Mouse (Mus musculus) MEL-GATA-1-ER (cell line): ENCODE results near the gene Nos3.

Experiments used
- DNase-seq: peaks from one replicate; pipeline ENCODE4 v3.0.0-alpha.2; 2012; ENCODE audit warnings: low read depth; ENCODE audit errors: extremely low read depth

Nos3 gene

GRCm38 (mm10) chr5:24344477-24345051 is 20.0 kb upstream of the Nos3 start:
- DNase-seq, result peak; percentile 63

- DNase-seq, result no peak
These were observed 18.3 kb upstream of the Nos3 start for GRCm38 (mm10) chr5:24346313-24346712.

DNA sequence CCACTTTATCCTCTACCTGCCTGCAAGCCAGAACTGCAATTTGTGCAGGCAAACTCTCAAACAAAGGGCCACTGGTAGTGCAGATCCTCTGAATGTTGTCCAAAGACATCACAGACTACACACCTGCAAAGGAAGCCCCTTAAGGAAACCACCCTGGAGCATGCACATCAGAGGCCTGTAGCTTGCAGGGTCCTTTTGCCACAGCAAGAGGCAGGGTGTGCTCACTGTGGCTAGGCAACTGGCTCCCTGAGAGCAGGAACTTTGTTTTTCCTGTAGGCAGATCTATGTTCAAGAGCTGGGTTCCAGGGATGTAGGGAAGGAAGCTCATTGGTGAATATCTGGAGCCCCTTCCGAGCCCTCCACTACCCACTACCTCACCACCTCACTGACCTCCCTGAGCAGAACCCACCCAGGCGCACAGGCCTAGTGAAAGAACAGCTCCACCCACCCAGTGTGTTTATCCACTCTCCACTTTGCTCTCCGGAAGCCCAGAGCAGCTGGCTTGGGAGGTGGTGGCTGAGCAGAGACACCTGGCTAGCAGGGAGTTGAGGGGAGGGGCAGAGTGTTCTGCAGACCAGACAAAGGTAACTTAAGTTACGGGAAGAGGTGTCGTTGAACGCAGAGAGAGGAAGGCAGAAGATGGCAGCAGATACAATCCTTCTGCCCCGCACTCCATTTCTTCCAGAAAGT is 17.3 kb upstream of the Nos3 start:
- DNase-seq, result no peak

- DNase-seq, result peak; percentile 78
These were observed 16.5 kb upstream of the Nos3 start for GRCm38 (mm10) chr5:24348128-24348527.

DNA sequence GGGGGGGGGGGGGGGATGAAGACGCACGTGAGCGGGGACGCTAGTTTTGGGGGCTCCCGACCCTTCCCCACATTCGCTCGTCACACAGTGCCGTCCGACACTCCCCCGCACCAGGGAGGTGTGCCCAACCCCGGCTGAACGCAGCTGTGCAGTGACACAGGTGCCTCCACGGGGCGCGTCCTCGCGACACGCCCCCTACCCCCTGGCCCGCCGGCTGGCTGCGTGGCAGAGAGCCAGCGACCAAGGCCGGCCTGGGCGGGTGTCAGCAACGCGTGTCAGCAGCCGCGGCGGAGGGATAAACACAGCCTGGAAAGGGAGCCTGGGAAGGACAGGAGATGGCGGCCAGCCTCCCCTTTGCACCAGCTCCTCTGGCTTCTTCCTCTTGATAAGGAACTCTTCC is 16.1 kb upstream of the Nos3 start:
- DNase-seq, result no peak

DNA sequence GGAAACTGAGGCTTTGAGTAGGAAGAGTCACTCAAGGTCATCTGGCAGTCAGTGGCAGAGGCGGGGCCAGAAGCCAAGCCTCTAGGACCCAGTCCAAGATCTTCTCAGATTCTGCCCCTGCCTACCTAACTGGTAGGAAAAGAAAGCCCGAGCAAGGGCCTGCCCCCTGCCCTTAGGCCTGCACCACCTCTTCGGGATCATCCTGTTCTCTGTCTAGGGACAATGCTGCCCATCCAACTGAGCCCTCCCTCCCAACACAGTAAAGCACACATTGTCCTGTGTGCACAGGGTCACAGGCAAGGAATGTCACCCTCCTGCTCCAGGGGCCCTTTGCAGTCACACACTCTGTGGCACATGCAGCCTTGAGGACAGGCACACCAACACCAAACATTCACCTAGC is 14.5 kb upstream of the Nos3 start:
- no peak for DNase-seq

DNA sequence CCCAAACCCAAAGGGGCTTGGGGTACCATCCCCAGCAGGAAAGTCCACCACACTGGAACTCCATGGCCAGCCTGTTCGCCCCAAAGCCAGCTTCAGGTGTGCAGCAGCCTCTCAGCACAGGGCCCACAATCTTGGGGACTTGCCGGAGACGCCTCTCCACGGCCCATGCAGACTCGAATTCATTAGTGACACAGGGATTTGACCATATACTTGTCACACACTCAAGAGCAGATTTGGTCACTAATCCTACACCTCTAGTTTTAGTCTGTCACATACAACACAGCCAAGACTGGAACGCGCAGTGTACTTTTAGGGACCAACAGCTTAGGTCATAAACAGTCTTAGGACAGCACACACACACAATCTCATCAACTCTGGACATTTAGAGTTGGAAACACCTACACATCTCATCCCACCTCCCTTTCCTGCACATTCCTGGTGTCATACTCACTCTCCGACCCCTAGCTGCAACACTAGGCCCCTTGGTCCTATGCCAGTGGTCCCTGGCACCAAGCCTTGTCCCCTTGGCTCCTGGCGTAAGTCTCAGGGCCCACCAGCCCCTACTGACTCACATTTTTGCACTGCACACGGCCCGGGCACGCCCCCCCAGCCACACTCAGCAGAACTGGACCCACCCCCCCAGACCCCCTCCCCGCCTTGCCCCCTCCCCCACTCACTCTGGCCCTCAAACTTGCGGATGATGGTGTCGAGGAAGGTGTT is 13.9 kb upstream of the Nos3 start:
- DNase-seq, result no peak

DNA sequence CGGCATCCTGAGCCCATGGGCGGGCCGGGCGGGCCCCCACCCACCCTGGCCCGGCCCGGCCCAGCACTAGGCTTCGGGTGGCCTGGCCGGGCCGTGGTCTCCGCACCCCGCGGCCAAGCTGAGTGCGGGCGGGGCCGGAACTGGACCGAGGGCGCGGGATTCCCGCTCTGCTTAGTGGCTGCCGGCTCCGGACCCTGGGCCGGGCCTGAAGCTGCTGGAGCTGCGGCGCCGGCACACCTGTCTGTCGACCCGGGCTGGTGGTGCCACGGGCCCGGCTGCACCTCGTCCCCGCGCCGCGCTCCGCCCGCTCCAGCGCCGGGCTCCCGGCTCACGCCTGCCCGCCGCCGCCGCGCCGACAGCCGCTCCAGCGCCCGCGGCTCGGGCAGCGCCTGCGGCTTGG is 13.3 kb upstream of the Nos3 start, which contains the start of gene Kcnh2:
TSS of gene Kcnh2 (minus strand) at position 327 of the 400 bp plus-strand sequence.
- DNase-seq, result no peak

DNA sequence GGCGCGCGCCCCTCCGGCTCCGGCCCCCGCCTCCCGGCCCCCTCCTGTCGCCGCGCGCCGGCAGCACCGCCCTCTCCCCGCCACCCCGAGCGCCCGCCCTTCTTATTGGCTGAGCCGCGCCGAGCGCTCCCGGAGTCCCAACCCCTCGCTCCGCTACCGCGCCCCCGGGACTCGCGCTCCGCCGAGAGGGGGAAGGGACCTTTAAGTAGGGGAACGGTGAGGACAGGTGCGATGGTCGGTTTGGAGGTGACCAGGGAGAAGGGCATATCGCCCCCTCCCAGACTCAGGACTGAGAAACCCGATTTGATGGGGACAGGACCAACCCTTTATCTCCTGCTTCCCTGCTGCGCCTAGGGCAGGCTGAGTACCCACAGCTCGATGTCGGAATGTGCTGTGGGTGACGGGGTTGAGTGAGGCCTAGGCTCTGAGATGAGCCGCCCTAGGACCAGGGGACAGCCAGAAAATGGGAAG is 12.9 kb upstream of the Nos3 start:
- no peak for DNase-seq

DNA sequence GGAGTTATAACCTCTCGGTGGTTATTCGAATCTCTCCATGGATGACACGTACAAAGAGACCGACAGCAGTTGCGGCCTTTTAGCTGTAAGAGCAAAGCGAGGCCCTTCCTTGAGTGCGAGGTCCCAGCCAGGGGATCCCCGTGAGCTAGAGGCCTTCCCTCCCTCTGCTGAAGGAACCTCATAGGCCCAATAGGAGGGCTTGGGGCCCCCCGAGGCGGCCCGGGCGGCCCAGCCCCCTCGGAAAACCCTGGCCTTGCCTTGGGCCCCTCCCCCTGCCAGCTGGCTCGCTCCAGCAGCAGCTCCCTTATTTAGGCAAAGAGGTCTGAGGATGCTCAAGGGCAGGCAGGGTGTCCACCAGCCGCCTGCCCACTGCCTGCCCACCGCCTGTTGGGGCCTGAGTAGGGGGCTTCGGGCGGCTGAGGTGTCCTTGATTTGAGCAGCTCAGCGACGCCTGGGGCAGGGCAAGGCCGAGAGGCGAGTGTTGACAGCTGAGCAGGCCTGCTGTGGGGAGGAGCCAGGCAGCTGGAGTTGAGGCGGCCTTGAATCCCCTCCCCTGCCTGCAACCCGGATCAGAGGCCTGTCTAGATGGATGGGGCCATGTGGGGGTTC is 12.3 kb upstream of the Nos3 start:
- no peak for DNase-seq

DNA sequence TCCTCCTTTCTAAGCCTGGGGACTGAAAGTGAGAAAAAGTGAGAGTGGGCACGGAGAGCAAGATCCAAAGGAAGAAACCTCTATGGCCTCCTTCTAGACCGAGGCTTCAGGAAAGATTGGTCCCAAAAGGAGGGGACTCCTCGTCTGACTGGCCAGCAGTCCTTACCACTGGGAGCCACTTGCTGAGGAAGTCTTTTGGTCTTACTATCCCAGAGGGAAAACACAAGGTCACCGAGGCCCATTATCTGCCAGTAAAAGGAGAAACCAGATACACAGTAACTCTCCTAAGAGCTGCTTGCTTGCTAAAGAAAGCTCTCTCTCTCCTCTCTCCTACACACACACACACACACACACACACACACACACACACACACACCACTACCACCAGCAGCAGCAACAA is 11.3 kb upstream of the Nos3 start:
- no peak for DNase-seq

- DNase-seq, result no peak
These were observed 7.8 kb upstream of the Nos3 start for GRCm38 (mm10) chr5:24356764-24357163.

DNA sequence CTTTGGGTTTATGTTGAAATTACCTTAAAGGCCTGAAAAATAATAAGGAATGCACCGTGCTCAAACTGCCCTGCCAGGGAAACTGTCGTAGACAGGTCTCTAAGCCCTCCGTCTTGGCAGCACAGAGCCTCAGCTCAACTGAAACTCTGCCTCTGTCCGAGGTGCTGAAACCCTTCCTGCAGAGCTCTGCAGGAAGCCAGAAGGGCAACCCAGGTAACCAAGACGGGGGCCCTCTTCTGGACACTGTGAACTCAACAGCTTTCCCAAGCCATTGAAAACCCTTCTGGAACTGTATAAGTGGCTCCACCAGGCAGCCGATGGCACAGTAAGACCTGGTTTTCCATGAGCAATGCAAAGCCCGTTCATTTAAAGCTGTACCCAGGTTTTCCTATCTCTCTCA is 7.1 kb upstream of the Nos3 start:
- peak; percentile 45 for DNase-seq

DNA sequence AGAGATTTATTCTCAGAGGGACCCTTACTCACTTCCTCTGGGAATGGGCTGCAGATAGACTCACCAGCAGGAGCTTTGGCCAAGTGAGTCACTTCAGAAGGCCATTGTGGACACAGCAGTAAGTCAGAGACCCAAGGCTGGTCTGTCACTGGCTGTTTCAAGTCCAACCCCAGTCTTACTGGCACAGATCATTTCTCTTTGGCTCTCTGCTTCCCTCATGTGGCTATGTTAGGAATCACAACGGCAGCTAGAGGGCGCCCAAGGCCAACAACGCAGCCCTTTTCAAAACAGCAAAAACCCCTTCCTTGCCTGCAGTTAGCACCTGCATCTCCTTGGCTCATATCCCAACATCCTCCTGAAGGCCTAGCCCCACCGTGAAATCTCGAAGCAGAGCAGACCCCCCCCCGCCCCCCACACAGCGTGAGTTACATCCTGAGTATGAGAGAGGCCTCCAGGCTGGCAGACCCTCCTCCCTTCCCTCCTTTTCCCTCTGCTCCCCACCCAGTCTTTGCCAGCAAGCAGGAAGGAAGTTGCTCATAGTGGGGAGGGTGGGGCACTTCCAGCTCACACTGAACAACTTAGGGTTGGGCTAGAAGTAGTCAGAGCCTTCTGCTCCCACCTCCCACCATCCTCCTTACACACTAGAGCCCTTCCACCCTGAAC is 3.7 kb upstream of the Nos3 start:
- DNase-seq, result peak; percentile 71

- no peak for DNase-seq
These were observed 1.1 kb upstream of the Nos3 start for GRCm38 (mm10) chr5:24363467-24363866.

GRCm38 (mm10) chr5:24364061-24364460 is 549 bp upstream of the Nos3 start:
- DNase-seq, result no peak

- no peak for DNase-seq
These were observed 353 bp downstream of the Nos3 start for GRCm38 (mm10) chr5:24364963-24365362.

DNA sequence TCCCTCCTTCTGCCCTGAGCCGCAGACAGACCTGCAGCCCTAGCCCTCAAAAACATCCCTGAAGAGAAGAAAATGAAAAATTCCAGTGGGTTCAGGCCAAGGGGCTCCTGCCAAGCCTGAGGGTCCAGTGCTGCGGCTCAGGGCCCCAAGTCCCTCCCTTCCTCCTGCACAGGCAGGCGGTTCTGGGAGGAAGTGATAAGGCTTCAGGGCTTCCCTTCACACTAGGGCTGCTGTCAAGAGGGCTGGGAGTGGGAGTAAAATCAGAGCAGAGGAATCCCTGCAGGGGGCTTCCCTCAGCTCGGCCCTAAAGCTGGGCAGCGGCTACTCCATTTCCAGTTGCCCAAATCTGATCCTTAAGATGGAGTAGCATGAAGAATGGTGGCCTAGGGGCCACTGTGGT is 918 bp downstream of the Nos3 start:
- no peak for DNase-seq

GRCm38 (mm10) chr5:24366426-24366825 is 1.8 kb downstream of the Nos3 start:
- DNase-seq, result no peak

GRCm38 (mm10) chr5:24369767-24370166 is 5.2 kb downstream of the Nos3 start:
- DNase-seq, result no peak

DNA sequence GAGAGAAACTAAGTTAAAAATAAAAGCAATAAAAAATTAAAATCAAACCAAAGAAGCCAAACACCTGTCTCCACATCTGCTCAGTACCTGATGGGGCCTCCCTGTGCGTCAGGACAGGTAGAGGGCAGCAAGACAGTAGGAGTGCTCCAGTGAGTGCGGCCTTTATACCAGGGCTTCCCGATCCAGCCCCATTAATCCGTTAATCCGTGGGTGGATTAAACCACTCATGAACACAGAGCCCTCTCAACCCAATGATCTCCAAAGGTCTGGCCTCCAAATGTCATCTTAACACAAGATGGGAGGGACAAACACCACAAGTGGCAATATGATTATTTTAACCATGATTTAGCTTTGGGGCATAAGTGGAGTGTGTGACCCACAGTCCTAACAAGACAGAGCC is 9.2 kb downstream of the Nos3 start:
- no peak for DNase-seq

DNA sequence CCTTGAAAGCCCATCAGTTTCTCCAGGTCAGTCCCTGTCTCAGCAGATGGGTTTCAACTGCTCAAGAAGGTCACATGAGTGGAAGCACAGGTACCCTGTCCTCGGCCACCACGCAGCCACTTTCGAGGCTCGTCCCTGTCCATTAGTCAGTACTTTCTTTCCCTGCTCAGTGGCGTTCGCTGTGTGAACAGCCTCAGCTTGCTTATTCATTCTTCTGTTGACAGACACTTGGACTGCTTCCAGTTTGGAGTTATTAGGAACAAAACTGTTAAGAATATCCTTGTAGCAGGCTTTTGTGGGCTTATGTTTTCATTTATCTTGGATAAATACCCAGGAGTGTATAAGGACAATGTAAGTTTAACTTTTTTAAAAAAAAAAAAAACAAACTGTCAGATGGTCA is 9.6 kb downstream of the Nos3 start:
- DNase-seq, result no peak
